Mouse (Mus musculus) bone marrow macrophage, adult 2 months (primary cell): ENCODE results near the gene Hilpda.

Experiments
- CTCF ChIP-seq: IDR thresholded peaks from 2 replicates; pipeline ENCODE4 v1.5.1; 2012; ENCODE audit warnings: low read depth, mild to moderate bottlenecking, low read length, moderate library complexity
- POLR2A ChIP-seq: IDR thresholded peaks from 2 replicates; pipeline ENCODE4 v1.6.1; 2012; ENCODE audit warnings: mild to moderate bottlenecking, low read depth, low read length, borderline replicate concordance

- no peak for TF ChIP-seq CTCF
- TF ChIP-seq POLR2A: no peak
Measured at GRCm38 (mm10) chr6:29261831-29262230, 10.5 kb upstream of the Hilpda start.
